Comparison of ENCODE assay signal across 10 mouse cellular contexts in genomic region chr5:65525674-65526443, GRCm38 (mm10). TPM values are rescaled to one million over a fixed set of nuclear protein-coding genes. Genes with fewer than 3 reads are reported as not detected.
DNase-seq lines count a peak whose midpoint lies in the region; ATAC-seq and TF ChIP-seq lines count a peak whose summit lies in the region.
"Had no signal": no experiment of that assay in that cellular context is flagged by ENCODE, and none has a peak within 500 bp of the region (broad histone marks: within the 10 kb centered on the region; RNA-seq: fewer than 3 reads in every experiment).

No protein-coding gene starts in this region.

- no peak for ATAC-seq in hindbrain, embryonic 12.5 days (ENCODE audit: low FRiP score)

- peak overlapping the region; percentile 96 for H3K27ac ChIP-seq in ES-Bruce4 (ENCODE audit: insufficient read depth, low read length)
- no peak overlapping the region for H3K27ac ChIP-seq in hindbrain, embryonic 12.5 days
- H3K27ac ChIP-seq: forebrain, embryonic 12.5 days; macrophage had no signal

- no peak overlapping the region for H3K4me3 ChIP-seq in ES-Bruce4 (ENCODE audit: low read depth, low read length)
- H3K4me3 ChIP-seq in hindbrain, embryonic 12.5 days: no peak overlapping the region
- H3K4me3 ChIP-seq: forebrain, embryonic 12.5 days had no signal

- 11% methylated on average over 8 of the region's 8 CpGs for WGBS in hindbrain, embryonic 12.5 days

- peak; percentile 23 to 42 for DNase-seq in kidney, postnatal 25 days
- no peak for DNase-seq in kidney, adult 18-20 months
- DNase-seq in CD4-positive, CD25-positive, alpha-beta regulatory T cell, adult 2 months (ENCODE audit: low read depth, low spot score): peak; percentile 69
- DNase-seq in kidney, postnatal 4 days: peak; percentile 20 to 23
- no peak for DNase-seq in c-Kit-positive CD71-positive TER-119-positive erythroid progenitor cells, embryonic 14.5 days (ENCODE audit: low spot score)
- DNase-seq: right cerebral cortex, postnatal 25 days had no signal

- TF ChIP-seq POLR2A in ES-Bruce4 (IDR thresholded peaks at IDR 0.05; ENCODE audit: insufficient read depth, low read length): no peak

- H3K4me2 ChIP-seq in hindbrain, embryonic 12.5 days (replicated peaks): no peak overlapping the region
- H3K4me2 ChIP-seq: forebrain, embryonic 12.5 days had no signal

- peaks cover 5% of the 10 kb centered on the region for H3K4me1 ChIP-seq in ES-Bruce4 (ENCODE audit: control insufficient read depth, insufficient read depth, low read length)
- no peaks in the 10 kb centered on the region for H3K4me1 ChIP-seq in hindbrain, embryonic 12.5 days

- no peak overlapping the region; the same call in 1 of the 2 replicates for H3K9ac ChIP-seq in ES-Bruce4 (ENCODE audit: low read depth, poor library complexity, severe bottlenecking)
- H3K9ac ChIP-seq in hindbrain, embryonic 12.5 days: no peak overlapping the region
- H3K9ac ChIP-seq: forebrain, embryonic 12.5 days had no signal

- H3K9me3 ChIP-seq in ES-Bruce4 (replicated peaks; ENCODE audit: control insufficient read depth, insufficient read depth, low read length, poor library complexity, severe bottlenecking): no peaks in the 10 kb centered on the region
- no peaks in the 10 kb centered on the region for H3K9me3 ChIP-seq in hindbrain, embryonic 12.5 days (replicated peaks)
- H3K9me3 ChIP-seq: forebrain, embryonic 12.5 days had no signal

- TF ChIP-seq EP300 in ES-Bruce4 (IDR thresholded peaks at IDR 0.05; ENCODE audit: insufficient read depth, low read depth, low read length): peak; percentile 76

- peak; percentile 57 for TF ChIP-seq CTCF in ES-Bruce4 (IDR thresholded peaks at IDR 0.05; ENCODE audit: low read depth, low read length)

- no peaks in the 10 kb centered on the region for H3K27me3 ChIP-seq in ES-Bruce4 (ENCODE audit: control insufficient read depth, insufficient read depth, low read length, poor library complexity, severe bottlenecking)
- H3K27me3 ChIP-seq in hindbrain, embryonic 12.5 days: no peaks in the 10 kb centered on the region

- no peaks in the 10 kb centered on the region for H3K36me3 ChIP-seq in ES-Bruce4 (ENCODE audit: control insufficient read depth, insufficient read depth, low read length, poor library complexity, severe bottlenecking)
- H3K36me3 ChIP-seq in hindbrain, embryonic 12.5 days: no peaks in the 10 kb centered on the region
- H3K36me3 ChIP-seq: forebrain, embryonic 12.5 days had no signal

RNA-seq across cellular contexts. Expression of gene Smim14, which starts 11.1 kb away (rescaled TPM):
- 47.3 and 53.2 TPM in 2 replicates for polyA plus RNA-seq in ES-Bruce4 (2011; ENCODE audit: insufficient read depth, insufficient read length, low read depth, missing spikeins)
- 154 and 157 TPM in 2 replicates for polyA plus RNA-seq in hindbrain, embryonic 12.5 days (2016; fragmentation: Nextera tagmentation; extraction: Ambion mirVana)

RNA-seq across cellular contexts. Expression of gene Ube2k, which starts 11.2 kb away (rescaled TPM):
- 282 and 285 TPM in 2 replicates for polyA plus RNA-seq in ES-Bruce4 (2011; ENCODE audit: insufficient read depth, insufficient read length, low read depth, missing spikeins)
- 192 and 193 TPM in 2 replicates for polyA plus RNA-seq in hindbrain, embryonic 12.5 days (2016; fragmentation: Nextera tagmentation; extraction: Ambion mirVana)

RNA-seq across cellular contexts. Expression of gene Gm43552, which starts 33.2 kb away (rescaled TPM):
- not detected in 2 replicates for polyA plus RNA-seq in ES-Bruce4 (2011; ENCODE audit: insufficient read depth, insufficient read length, low read depth, missing spikeins)
- not detected in 2 replicates for polyA plus RNA-seq in hindbrain, embryonic 12.5 days (2016; fragmentation: Nextera tagmentation; extraction: Ambion mirVana)
- polyA plus RNA-seq: forebrain, embryonic 12.5 days; macrophage had no signal

Comparison
In these comparisons a context has a peak if more than half of its experiments do, and no peak if none do; other contexts are left out.
1. DNase-seq: peak in kidney, postnatal 25 days (2 of 2), CD4-positive, CD25-positive, alpha-beta regulatory T cell, adult 2 months (single experiment) and kidney, postnatal 4 days (2 of 2); none in kidney, adult 18-20 months (single experiment) and c-Kit-positive CD71-positive TER-119-positive erythroid progenitor cells, embryonic 14.5 days (single experiment).